Comparison of ENCODE assay signal across 20 mouse cellular contexts in genomic region chr12:41063281-41063680, GRCm38 (mm10). TPM values are rescaled to one million over a fixed set of nuclear protein-coding genes. Genes with fewer than 3 reads are reported as not detected.
"Had no signal": no experiment of that assay in that cellular context is flagged by ENCODE, and none has a peak within 500 bp of the region (broad histone marks: within the 10 kb centered on the region; RNA-seq: fewer than 3 reads in every experiment).

No protein-coding gene starts in this region.

- ATAC-seq: lung, postnatal 0 days; midbrain, embryonic 13.5 days; midbrain, embryonic 15.5 days had no signal

- H3K27me3 ChIP-seq: lung, embryonic 15.5 days; midbrain, embryonic 13.5 days; midbrain, embryonic 15.5 days; neural tube, embryonic 13.5 days; neural tube, embryonic 15.5 days; stomach, embryonic 15.5 days had no signal

- H3K27ac ChIP-seq: lung, embryonic 15.5 days; macrophage; midbrain, embryonic 13.5 days; midbrain, embryonic 15.5 days; neural tube, embryonic 13.5 days; neural tube, embryonic 15.5 days; stomach, embryonic 15.5 days; stomach, postnatal 0 days had no signal

- H3K4me2 ChIP-seq: lung, embryonic 15.5 days; midbrain, embryonic 11.5 days; midbrain, embryonic 13.5 days; midbrain, embryonic 15.5 days; neural tube, embryonic 13.5 days; neural tube, embryonic 15.5 days; stomach, embryonic 15.5 days had no signal

- H3K9ac ChIP-seq: lung, embryonic 15.5 days; midbrain, embryonic 13.5 days; midbrain, embryonic 15.5 days; neural tube, embryonic 13.5 days; neural tube, embryonic 15.5 days; stomach, embryonic 15.5 days had no signal

- H3K4me3 ChIP-seq: lung, embryonic 15.5 days; midbrain, embryonic 13.5 days; midbrain, embryonic 15.5 days; neural tube, embryonic 13.5 days; neural tube, embryonic 15.5 days; stomach, embryonic 15.5 days had no signal

- H3K36me3 ChIP-seq: lung, embryonic 15.5 days; midbrain, embryonic 13.5 days; midbrain, embryonic 15.5 days; neural tube, embryonic 13.5 days; neural tube, embryonic 15.5 days; stomach, embryonic 15.5 days had no signal

- H3K4me1 ChIP-seq: lung, embryonic 15.5 days; midbrain, embryonic 13.5 days; midbrain, embryonic 15.5 days; neural tube, embryonic 13.5 days; neural tube, embryonic 15.5 days; stomach, embryonic 15.5 days had no signal

- H3K9me3 ChIP-seq: lung, embryonic 15.5 days; midbrain, embryonic 13.5 days; midbrain, embryonic 15.5 days; neural tube, embryonic 13.5 days; neural tube, embryonic 15.5 days; stomach, embryonic 15.5 days had no signal

- DNase-seq: lung, adult 2 months; lung, postnatal 14 days; lung, postnatal 36 days; retina, postnatal 1 day; right cerebral cortex, adult 18-20 months; right cerebral cortex, postnatal 14 days; thymus, adult 2 months; thymus, postnatal 25 days; thymus, postnatal 4 days had no signal

RNA-seq across cellular contexts. Expression of gene Immp2l, which starts 39.4 kb away (rescaled TPM):
- total RNA-seq: monocyte, adult 5-6 weeks had no signal
